Mouse (Mus musculus) urinary bladder, postnatal 14 days (tissue): ENCODE measurements at regions not wholly inside any gene's neighbourhood (a gene's known extent, or its start where the extent isn't known, plus 50 kb on each side); places are given as distances from the start of the nearest gene placed in this dataset.

Experiments
- DNase-seq: peaks from one replicate; pipeline ENCODE4 v3.0.0; 2021; ENCODE audit warnings: low spot score

DNA sequence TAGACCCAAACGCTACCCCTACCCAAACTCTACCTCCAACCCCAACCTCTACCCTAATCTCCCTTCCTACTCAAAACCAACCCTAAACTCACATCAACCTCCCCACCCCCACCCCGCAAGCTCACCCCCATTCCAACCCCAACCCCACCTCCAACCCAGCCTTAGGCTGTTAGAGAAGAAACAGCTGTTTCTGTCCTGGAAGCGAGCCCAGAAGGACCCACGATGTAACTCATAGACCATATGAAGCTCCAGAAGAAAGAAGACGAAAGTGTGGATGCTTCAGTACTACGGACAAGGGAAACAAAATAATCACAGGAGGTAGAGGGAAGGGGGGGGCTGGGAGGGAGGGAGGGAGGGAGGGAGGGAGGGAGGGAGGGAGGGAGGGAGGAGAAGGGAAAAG, 58.4 kb downstream of the Sox11 start:
- no peak for DNase-seq

GRCm38 (mm10) chr12:27261965-27262364, 80.4 kb downstream of the Sox11 start:
- DNase-seq, result no peak

- no peak for DNase-seq
These were observed 88.2 kb downstream of the Sox11 start for GRCm38 (mm10) chr12:27254125-27254524.

DNA sequence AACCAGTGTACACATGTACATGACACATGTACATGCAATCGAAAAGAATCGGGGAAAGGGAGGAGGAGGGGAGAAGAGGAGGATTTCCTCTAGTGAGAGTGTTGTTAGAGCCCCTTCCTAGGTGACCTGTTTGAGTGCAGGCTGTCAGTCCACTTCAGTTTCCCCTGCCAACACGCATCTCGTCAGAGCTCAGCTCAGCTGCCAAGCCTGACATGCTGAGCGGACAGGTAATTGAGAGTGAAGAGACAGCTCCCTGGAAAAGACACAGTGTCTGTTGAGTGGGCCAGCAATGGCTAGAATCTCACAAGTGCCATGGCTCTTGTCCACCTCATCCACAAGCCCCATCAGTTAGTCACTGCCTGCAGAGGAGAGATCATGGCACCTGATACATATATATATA, 90.9 kb downstream of the Sox11 start:
- DNase-seq, result no peak

DNA sequence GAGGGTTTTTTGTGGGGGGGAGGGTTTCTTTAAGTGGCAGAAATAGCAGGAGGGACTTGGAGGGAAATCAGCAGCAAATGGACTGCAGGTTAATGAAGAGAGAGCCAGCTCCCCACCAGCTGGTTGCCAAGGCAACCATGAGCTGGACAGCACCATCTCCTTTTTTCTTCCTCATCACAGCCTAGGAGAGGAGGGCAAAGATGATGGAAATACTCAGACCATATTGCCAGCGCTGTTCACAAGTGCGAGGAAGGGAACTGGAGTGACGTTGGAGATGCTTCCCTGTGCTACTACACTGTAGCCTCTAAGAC, 93.9 kb downstream of the Sox11 start:
- no peak for DNase-seq

GRCm38 (mm10) chr12:27247756-27248544, 94.4 kb downstream of the Sox11 start:
- no peak for DNase-seq

DNA sequence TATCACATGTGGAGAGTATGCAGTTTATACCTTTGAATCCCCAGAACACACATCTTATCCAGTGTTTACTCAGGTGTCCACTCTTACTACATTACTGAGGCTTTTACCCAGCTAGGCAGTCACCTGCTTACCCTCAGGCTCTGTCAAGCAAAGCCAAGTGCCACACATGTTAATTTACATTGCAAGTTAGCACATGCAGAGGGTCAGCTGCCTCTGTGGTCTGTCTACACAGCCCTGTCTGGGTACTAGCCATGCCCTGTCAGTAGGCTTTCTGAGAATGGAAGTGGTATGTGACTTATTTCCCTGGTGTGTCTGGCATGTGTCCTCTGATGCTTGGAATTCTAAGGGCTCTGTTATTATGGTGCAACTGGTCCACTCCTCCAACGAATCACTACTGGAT, 106.6 kb downstream of the Sox11 start:
- DNase-seq, result no peak

- no peak for DNase-seq
These were observed 120.8 kb downstream of the Sox11 start for GRCm38 (mm10) chr12:27221541-27221940.

DNA sequence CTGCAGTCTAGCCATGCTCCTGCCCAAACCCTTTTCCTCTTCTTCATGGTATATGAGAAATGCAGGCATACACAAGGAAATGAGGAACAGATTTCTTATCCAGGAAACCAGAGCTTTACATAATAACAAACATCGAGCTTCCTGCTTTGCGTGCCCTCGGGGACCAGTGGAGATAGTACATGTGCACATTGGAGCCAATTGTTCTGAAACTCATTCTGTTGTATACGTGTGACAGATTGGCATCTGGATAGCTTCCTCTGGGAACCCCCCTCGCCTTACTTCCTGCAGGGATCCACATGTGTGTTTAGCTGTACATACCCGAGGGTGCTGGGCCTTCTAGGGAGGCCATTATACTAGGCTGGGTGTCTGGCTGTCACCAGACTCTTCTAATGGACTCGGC, 141.2 kb downstream of the Sox11 start:
- DNase-seq, result no peak

GRCm38 (mm10) chr12:27194001-27194400, 148.4 kb downstream of the Sox11 start:
- DNase-seq, result no peak

- DNase-seq, result no peak
These were observed 150.5 kb downstream of the Sox11 start for GRCm38 (mm10) chr12:27191916-27192315.

GRCm38 (mm10) chr12:27187480-27187879, 154.9 kb downstream of the Sox11 start:
- DNase-seq, result no peak

DNA sequence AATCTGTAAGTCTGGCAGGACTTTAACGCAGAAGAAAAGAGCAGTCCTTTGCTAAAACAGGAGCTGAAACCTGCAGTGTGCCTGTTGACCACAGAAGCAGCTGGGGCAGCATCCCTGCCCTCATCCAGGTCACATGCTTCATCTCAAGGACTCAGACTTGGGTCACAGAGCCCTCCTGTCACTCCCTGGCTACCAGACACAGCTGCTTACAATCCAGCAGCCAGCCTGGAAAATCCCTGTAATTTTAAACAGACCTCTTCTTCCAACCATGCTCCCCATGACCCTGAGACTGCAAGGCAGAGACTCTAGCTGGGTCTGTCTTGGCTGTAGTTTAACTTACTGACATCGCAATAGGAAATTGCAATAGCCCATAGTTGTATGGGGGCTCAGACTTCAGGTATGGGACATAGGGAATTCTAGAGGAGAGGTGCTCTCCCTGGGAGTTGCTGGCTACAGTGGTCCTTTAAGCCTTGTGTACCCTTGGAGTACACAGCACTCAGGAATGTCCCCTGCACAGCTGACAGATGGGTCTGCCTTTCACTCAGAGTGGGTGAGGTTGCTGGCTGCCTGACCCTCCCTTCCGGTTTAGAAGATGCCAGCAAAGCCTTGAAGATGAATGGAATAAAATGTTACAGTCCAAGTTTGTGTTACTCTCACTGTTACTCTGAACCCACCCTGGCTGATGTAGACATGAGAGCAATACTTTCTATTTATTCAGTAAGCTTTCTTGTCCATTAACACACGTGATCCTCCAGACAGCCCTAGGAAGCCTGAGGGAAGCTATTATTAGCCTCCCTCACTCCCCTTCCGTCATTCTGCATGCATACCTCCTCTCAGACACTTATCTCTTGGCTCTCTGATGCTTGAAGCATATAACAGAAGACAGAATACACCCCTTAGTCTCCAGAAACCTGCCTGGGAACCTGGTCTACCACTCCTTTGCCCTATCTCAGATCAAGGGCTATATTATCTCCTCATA, 159.7 kb downstream of the Sox11 start:
- DNase-seq, result no peak

- no peak for DNase-seq
These were observed 168.8 kb downstream of the Sox11 start for GRCm38 (mm10) chr12:27173561-27173960.

DNA sequence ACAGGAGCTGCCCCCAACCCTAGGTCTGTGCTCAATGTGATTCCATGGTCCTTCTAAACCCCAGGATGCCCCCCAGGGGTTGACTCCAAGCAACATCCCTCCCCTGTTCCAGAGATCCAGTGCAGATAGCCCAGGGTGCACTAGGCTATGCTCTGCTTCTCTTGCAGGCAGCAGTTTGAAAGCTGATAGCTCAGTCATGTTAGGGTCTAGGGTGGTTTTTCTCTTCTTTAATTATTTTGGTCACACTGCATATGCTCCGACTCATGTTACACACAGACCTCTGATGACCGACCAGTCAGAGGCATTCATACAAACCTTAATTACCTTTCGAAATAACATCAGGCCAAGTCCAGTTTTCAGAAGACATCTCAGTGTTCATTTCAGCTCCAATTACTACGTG, 169.2 kb downstream of the Sox11 start:
- DNase-seq, result no peak

DNA sequence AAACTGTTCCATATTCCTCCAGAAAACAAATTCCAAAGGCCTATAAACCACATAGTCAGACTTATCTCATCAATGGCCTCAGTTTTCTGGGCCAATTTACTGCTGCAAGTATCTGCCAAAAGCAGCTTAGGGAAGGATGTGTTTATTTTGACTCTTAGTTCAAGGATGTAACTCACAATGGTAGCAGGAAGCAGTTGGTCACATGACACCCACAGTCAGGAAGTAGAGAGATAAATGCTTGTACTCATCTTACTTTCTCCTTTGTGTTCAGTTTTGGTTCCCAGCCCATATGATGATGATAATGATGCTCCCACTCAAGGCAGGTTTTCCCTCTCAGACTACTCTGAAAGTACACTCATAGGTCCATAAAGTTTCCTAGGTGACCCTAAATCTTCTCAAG, 170.8 kb downstream of the Sox11 start:
- DNase-seq, result no peak

DNA sequence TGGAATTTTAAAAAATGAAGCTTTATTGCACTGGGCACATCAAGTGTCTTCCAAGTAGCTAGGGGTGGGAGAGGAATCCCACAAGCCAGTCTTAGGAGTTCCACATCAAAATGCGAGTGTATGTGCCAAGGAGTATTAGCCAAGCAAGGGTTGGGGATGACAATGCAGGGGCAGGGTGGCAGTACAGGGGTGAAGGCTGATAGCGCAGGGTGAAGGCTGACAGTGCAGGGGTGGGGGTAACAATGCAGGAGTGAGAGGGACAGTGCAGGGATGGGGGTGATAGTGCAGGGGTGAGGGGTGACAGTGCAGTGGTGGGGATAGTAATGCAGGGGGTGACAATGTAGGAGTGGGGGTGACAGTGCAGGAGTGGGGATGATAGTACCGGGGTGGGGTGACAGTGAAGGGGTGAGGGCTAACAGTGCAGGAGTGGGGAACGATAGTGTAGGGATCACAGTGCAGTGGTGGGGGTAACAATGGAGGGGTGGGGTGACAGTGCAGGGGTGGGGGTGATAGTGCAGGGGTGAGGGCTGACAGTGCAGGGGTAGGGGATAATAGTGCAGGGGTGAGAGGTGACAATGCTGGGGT, 177.4 kb downstream of the Sox11 start:
- no peak for DNase-seq

- DNase-seq, result no peak
These were observed 182.2 kb downstream of the Sox11 start for GRCm38 (mm10) chr12:27160063-27160686.

DNA sequence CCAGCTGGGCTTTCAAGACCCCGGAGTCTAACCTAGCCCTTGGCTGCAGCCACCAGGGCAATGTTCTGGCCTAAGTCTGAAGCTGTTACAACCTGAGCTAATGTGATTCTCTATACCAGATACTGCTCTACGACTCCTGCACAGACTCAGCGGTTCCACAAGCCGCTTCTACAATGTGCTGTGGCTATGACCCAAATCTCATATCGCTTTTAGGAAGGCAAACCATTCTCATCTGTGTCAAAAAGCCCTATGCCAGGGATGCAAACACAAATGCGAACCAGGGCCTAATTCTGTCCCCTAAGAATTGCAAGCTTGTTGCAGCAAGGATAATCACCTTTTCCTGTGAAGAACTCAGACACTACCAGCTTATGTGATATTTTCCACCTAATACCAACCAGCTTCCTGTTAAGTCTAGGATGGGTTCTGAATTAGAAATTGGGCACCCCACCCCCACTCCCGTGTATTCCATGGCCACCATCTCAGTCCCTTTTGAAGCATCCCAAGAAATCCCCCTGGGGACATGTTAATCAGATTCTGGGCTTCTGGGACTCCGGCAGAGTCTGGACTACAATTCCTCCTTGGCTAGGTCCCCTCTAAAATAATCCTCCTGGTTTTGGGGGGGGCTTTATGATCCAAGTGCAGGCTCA, 182.8 kb downstream of the Sox11 start:
- DNase-seq, result no peak

DNA sequence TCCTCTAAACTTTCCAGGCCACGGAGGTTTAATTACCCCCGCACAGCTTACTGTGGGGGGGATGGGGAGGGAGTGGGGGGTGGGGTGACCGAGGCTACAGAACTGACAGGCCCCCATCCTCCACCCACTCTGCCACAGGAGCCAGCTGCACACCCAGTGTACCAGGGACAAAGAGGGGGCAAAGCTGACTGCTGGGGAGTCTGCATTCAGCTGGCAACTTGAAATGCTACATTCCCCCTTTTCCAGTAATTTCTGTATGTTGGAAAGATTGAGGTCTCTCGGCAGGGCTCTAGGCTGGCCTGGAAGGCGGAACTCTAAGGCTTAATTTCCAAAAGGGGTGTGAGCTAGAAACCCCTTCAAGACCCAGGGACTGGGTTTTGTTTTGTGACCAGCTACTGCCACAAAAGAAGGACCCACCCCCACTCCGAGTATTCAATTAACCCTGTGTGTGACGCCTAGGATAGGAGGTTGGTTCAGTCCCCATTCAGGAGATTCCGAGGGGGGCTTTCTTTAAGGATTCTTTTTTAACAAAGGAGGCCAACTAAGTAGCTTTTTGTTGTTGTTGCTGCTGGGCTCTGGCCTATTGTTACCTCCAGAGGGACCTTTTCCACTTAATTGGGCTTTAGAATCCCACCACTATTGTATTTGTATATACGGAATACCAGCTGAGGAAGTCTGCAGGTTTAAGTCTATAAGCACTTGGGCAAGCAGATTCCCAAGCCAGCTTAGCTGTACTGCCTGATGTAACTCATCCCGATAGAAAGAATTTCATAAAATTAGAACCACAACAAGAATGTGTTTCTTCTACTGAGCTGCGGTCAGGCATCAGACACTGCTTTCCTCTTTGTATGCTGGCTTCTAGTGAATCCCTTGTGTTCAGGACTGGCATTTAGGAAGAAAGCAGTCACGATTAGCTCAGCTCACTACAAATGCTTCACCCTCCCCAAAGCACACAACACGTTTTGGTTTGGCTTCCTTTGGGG, 191.2 kb downstream of the Sox11 start:
- no peak for DNase-seq

DNA sequence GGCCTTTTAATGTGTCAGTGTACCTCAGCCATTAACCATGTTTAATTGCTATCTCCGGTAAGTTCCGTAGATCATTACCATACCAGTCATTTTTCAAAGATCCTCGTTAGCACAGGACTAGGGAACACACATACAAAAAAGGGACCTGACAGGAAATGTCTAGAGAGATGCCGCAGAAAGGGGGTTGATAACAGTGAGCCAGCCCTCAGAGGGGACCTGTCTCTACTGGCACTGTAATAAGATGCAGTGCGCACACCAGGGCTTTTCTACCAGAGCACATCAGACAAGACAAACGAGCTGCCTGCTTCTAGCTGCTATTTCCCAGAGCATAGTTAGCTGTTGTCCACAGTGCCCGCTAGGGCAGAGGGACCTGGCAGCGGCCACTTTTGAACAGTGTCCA, 199.1 kb downstream of the Sox11 start:
- DNase-seq, result no peak
